In genomic region chr2:88093866-88094265, GRCm38 (mm10) we compare ENCODE assay signal across 33 mouse cellular contexts. TPM values are rescaled to one million over a fixed set of nuclear protein-coding genes. Genes with fewer than 3 reads are reported as not detected.
"Had no signal": no experiment of that assay in that cellular context is flagged by ENCODE, and none has a peak within 500 bp of the region (broad histone marks: within the 10 kb centered on the region; RNA-seq: fewer than 3 reads in every experiment).

Gene Olfr1164 (minus strand): TSS chr2:88093966.

- DNase-seq: heart, postnatal 10 days; heart, postnatal 14 days; heart, postnatal 36 days; heart, postnatal 4 days; kidney, adult 11 months; kidney, adult 18-20 months; kidney, adult 2 months; kidney, adult 8-10 months; kidney, adult 9 months; kidney, postnatal 10 days; kidney, postnatal 14 days; kidney, postnatal 25 days; kidney, postnatal 36 days; kidney, postnatal 4 days; layer of hippocampus, adult 9-11 months; layer of hippocampus, postnatal 36 days had no signal

- ATAC-seq: hindbrain, embryonic 16.5 days; hindbrain, postnatal 0 days; inflammation-experienced regulatory T-cells, adult 6 months; intestine, embryonic 15.5 days; intestine, embryonic 16.5 days; intestine, postnatal 0 days had no signal

RNA-seq across cellular contexts. Expression of gene Olfr1164, which starts in this region (rescaled TPM):
- total RNA-seq: heart, postnatal 10 days; heart, postnatal 14 days; heart, postnatal 25 days; heart, postnatal 36 days; heart, postnatal 4 days; hematopoietic stem cell, adult 5-6 weeks; hindbrain, postnatal 0 days; layer of hippocampus, adult 18-20 months; layer of hippocampus, adult 2 months; layer of hippocampus, adult 8-10 months; layer of hippocampus, postnatal 10 days; layer of hippocampus, postnatal 14 days; layer of hippocampus, postnatal 25 days; layer of hippocampus, postnatal 36 days; left cerebral cortex, adult 18-20 months; left cerebral cortex, adult 2 months; left cerebral cortex, adult 8-10 months had no signal
